Mouse (Mus musculus) kidney, embryonic 16.5 days (tissue): ENCODE measurements at regions not wholly inside any gene's neighbourhood (a gene's known extent, or its start where the extent isn't known, plus 50 kb on each side); places are given as distances from the start of the nearest gene placed in this dataset.

Experiments
- ATAC-seq: fragments of 200-750 bp; cut with Nextera tagmentation; 2 replicates; pipeline ENCODE4 v1.8.0; 2017; ENCODE audit warnings: moderate TSS enrichment; ENCODE audit not compliant: low FRiP score, low TSS enrichment
- H3K27ac ChIP-seq: fragments of 300-500 bp; sonication (generic); 2 replicates; pipeline ENCODE4 v1.5.1; 2014; ENCODE audit warnings: low read length
- H3K27me3 ChIP-seq: fragments of 300-500 bp; sonication (generic); 2 replicates; pipeline ENCODE4 v1.6.1; 2014; ENCODE audit warnings: low read length, control low read depth, mixed read lengths; ENCODE audit not compliant: insufficient read depth
- H3K36me3 ChIP-seq: fragments of 300-500 bp; sonication (generic); 2 replicates; pipeline ENCODE4 v1.6.1; 2014; ENCODE audit warnings: low read length, control low read depth, mixed read lengths; ENCODE audit not compliant: insufficient read depth
- H3K4me1 ChIP-seq: fragments of 300-500 bp; sonication (generic); 2 replicates; pipeline ENCODE4 v1.6.1; 2014; ENCODE audit warnings: low read length, control low read depth, mixed read lengths; ENCODE audit not compliant: insufficient read depth
- H3K4me2 ChIP-seq: fragments of 300-500 bp; sonication (generic); replicated peaks from 2 replicates; pipeline ENCODE4 v1.6.1; 2014; ENCODE audit warnings: low read depth, low read length
- H3K4me3 ChIP-seq: fragments of 300-500 bp; sonication (generic); 2 replicates; pipeline ENCODE4 v1.5.1; 2014; ENCODE audit warnings: mild to moderate bottlenecking, low read length
- H3K9ac ChIP-seq: fragments of 300-500 bp; sonication (generic); replicated peaks from 2 replicates; pipeline ENCODE4 v1.6.1; 2014; ENCODE audit warnings: low read length
- H3K9me3 ChIP-seq: fragments of 300-500 bp; sonication (generic); 2 replicates; pipeline ENCODE4 v1.6.1; 2016; ENCODE audit warnings: low read length, control low read depth
- WGBS: fragments of 180-500 bp; shearing (Covaris S2); extraction: QIAGEN DNeasy Blood & Tissue Kit; methylation state at CpG from one replicate; pipeline ENCODE4 v1.1.7; 2014; 5-methylcytosine and 5-hydroxymethylcytosine counted together

GRCm38 (mm10) chr7:138650946-138651345 is 194.9 kb upstream of the Ppp2r2d start:
- Histone ChIP-seq H3K27ac (no peak overlapping the region), H3K36me3 (no peaks in the 10 kb centered on the region), H3K9ac (no peak overlapping the region), H3K4me3 (no peak overlapping the region), H3K9me3 (0 out of 2 replicates have a peak, but pooled peaks cover 6% of the 10 kb centered on the region), H3K4me1 (0 out of 2 replicates have a peak, but pooled peaks cover 3% of the 10 kb centered on the region), H3K4me2 (no peak overlapping the region), H3K27me3 (no peaks in the 10 kb centered on the region)
- ATAC-seq, result no peak
- 79% methylated on average over 5 of the region's 5 CpGs for WGBS

DNA sequence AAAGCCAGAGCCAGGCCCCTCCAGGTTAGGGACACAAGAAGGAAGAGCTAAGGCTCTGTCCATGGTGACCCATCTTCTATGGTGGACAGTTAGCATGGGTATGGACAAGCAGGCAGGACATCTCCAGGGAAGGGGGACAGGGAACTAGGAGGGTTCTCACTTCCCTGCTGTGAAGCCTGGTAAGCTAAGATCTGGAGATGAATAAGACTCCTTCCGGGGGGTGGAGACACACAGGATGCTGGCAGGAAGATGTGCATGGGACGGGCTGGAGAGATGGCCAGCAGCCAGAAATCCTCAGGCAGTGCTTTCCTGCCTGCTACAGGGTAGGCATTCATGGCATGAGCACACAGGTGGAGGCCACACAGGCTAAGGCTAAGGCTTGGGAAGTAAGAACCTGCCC is 198.2 kb upstream of the Ppp2r2d start:
- Histone ChIP-seq H3K27me3 (no peaks in the 10 kb centered on the region), H3K27ac (no peak overlapping the region), H3K9me3 (0 out of 2 replicates have a peak, but pooled peaks cover 3% of the 10 kb centered on the region), H3K36me3 (no peaks in the 10 kb centered on the region), H3K9ac (no peak overlapping the region), H3K4me3 (no peak overlapping the region), H3K4me2 (no peak overlapping the region), H3K4me1 (no peaks in the 10 kb centered on the region)
- ATAC-seq, result no peak
- WGBS, result 76% methylated on average over 2 of the region's 2 CpGs

- Histone ChIP-seq H3K36me3 (no peaks in the 10 kb centered on the region), H3K4me1 (no peaks in the 10 kb centered on the region), H3K4me3 (no peak overlapping the region), H3K4me2 (no peak overlapping the region), H3K27me3 (no peaks in the 10 kb centered on the region), H3K27ac (no peak overlapping the region), H3K9ac (no peak overlapping the region), H3K9me3 (no peaks in the 10 kb centered on the region)
- 60% methylated on average over 6 of the region's 6 CpGs for WGBS
- ATAC-seq, result no peak
Observed at GRCm38 (mm10) chr7:138640492-138641165, 205.2 kb upstream of the Ppp2r2d start.

GRCm38 (mm10) chr7:138639541-138639940 is 206.3 kb upstream of the Ppp2r2d start:
- ATAC-seq, result 0 out of 2 replicates have a peak, but pooled peaks have one; percentile 31
- Histone ChIP-seq H3K27ac (no peak overlapping the region), H3K27me3 (no peaks in the 10 kb centered on the region), H3K9me3 (no peaks in the 10 kb centered on the region), H3K36me3 (no peaks in the 10 kb centered on the region), H3K4me3 (no peak overlapping the region), H3K9ac (no peak overlapping the region), H3K4me2 (no peak overlapping the region), H3K4me1 (no peaks in the 10 kb centered on the region)
- 46% methylated on average over 3 of the region's 3 CpGs for WGBS

DNA sequence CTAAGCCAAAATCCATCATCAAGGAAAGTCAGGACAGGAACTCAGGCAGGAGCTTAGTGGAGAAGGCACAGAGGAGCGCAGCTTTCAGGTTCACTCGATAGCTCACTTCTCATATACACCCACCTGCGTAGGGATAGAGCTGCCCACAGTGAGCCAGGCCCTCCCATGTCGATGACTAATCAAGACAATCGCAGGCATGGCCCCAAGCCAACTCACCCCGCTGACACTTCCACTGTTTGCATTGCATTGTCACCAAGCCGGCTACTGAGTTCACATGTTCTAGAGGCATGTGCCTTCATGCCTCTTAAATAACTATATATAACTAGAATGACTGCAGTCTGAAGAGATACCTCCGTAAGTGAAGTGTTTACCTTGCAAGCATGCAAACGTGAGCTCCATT is 219.8 kb upstream of the Ppp2r2d start:
- H3K4me3 ChIP-seq, result no peak overlapping the region
- no peaks in the 10 kb centered on the region for H3K27me3 ChIP-seq
- ATAC-seq, result no peak
- no peaks in the 10 kb centered on the region for H3K4me1 ChIP-seq
- no peaks in the 10 kb centered on the region for H3K9me3 ChIP-seq
- no peaks in the 10 kb centered on the region for H3K36me3 ChIP-seq
- 80% methylated on average over 9 of the region's 9 CpGs for WGBS
- no peak overlapping the region for H3K27ac ChIP-seq
- no peak overlapping the region for H3K4me2 ChIP-seq
- H3K9ac ChIP-seq, result no peak overlapping the region

GRCm38 (mm10) chr7:138620896-138621655 is 223.5 kb upstream of the Tcerg1l start:
- Histone ChIP-seq H3K27me3 (no peaks in the 10 kb centered on the region), H3K4me3 (no peak overlapping the region), H3K4me2 (no peak overlapping the region), H3K36me3 (no peaks in the 10 kb centered on the region), H3K27ac (no peak overlapping the region), H3K9me3 (no peaks in the 10 kb centered on the region), H3K4me1 (no peaks in the 10 kb centered on the region), H3K9ac (no peak overlapping the region)
- 71% methylated on average over 10 of the region's 10 CpGs for WGBS
- no peak for ATAC-seq

GRCm38 (mm10) chr7:138620080-138620684 is 222.7 kb upstream of the Tcerg1l start:
- no peak overlapping the region for H3K4me2 ChIP-seq
- no peaks in the 10 kb centered on the region for H3K9me3 ChIP-seq
- no peak overlapping the region for H3K9ac ChIP-seq
- 59% methylated on average over 5 of the region's 5 CpGs for WGBS
- no peaks in the 10 kb centered on the region for H3K27me3 ChIP-seq
- H3K4me3 ChIP-seq, result no peak overlapping the region
- H3K4me1 ChIP-seq, result no peaks in the 10 kb centered on the region
- H3K36me3 ChIP-seq, result no peaks in the 10 kb centered on the region
- no peak for ATAC-seq
- no peak overlapping the region for H3K27ac ChIP-seq

- no peak overlapping the region for H3K27ac ChIP-seq
- no peaks in the 10 kb centered on the region for H3K4me1 ChIP-seq
- 81% methylated on average over 2 of the region's 2 CpGs for WGBS
- no peak for ATAC-seq
- no peaks in the 10 kb centered on the region for H3K36me3 ChIP-seq
- no peaks in the 10 kb centered on the region for H3K9me3 ChIP-seq
- H3K4me2 ChIP-seq, result no peak overlapping the region
- no peak overlapping the region for H3K4me3 ChIP-seq
- no peak overlapping the region for H3K9ac ChIP-seq
- H3K27me3 ChIP-seq, result no peaks in the 10 kb centered on the region
Observed at GRCm38 (mm10) chr7:138616468-138616867, 218.9 kb upstream of the Tcerg1l start.

DNA sequence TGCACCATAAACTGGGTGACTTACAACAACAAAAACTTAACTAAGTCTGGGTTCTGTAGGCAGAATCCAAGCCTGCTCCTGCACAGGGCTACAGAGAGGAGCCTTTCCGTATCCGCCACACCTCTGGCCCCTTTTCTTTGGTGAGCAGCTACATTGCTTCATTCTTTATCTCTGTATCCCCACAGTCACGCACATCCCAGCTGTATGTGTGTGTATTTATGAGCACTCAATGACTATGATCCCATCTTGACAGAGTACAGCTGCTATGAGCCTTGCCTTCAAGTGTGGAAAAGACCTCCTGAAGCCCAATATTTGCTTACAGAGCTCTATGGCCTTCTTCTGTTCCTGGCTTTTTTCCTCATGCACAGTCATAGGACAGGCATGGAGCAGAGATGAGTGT is 212.1 kb upstream of the Tcerg1l start:
- WGBS, result 64% methylated on average over 3 of the region's 3 CpGs
- peak; percentile 85 for ATAC-seq

GRCm38 (mm10) chr7:138609124-138609523 is 211.6 kb upstream of the Tcerg1l start:
- ATAC-seq, result 0 out of 2 replicates have a peak, but pooled peaks have one; percentile 44
- Histone ChIP-seq H3K36me3 (no peaks in the 10 kb centered on the region), H3K4me2 (no peak overlapping the region), H3K27me3 (no peaks in the 10 kb centered on the region), H3K9ac (no peak overlapping the region), H3K27ac (no peak overlapping the region), H3K4me1 (peaks cover 10% of the 10 kb centered on the region; the same call in 1 of the 2 replicates), H3K4me3 (no peak overlapping the region), H3K9me3 (no peaks in the 10 kb centered on the region)
- 61% methylated on average over 4 of the region's 4 CpGs for WGBS

More for the DNA sequence above, 212.1 kb upstream of the Tcerg1l start:
- H3K9me3 ChIP-seq, result no peaks in the 10 kb centered on the region
- no peak overlapping the region for H3K9ac ChIP-seq
- H3K27ac ChIP-seq, result no peak overlapping the region
- no peak overlapping the region for H3K4me3 ChIP-seq
- H3K36me3 ChIP-seq, result no peaks in the 10 kb centered on the region
- H3K4me1 ChIP-seq, result peaks cover 10% of the 10 kb centered on the region; the same call in 1 of the 2 replicates
- no peak overlapping the region for H3K4me2 ChIP-seq
- H3K27me3 ChIP-seq, result no peaks in the 10 kb centered on the region
